Mouse (Mus musculus): Measurements from ENCODE around the gene Rasal2.

Rasal2 gene

DNA sequence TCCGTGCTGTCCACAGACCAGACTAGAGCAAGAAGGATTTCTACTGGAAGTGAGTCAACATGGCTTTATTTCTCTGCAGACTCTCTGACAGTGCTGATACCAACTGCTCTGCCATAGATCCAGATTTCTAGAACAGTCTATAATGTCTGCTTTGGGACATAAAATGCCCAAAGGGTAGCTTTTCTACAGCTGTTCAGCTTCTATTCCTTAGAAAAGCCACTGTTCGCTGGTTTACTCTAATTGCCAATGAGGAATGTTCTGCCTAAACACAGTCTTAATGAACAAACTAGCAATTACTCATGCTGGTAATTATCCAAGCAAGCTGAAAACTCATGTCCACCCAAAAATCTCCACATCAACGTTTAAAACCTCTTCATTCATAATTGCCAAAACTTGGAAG is 77.6 kb downstream of the Rasal2 start:
- no peak for DNase-seq (ENCODE audit: low read depth)

DNA sequence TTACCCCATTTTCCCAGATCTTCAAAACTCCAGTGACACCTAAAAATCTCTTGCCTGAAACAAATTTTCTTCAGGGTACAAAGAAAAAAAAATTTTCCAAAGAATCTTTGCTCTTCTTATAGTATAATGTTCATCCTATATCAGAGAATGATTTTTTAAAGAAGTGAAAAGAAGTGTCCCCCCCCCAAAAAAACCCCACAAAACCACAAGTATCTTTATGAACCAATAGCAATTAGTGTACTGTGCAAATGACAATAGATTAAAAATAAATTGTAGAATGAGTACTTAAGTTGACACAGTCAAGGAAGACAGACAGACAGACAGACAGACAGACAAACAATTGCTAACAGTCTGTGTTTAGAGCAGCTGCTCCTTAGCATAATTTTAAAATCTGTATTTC is 84.3 kb downstream of the Rasal2 start:
- no peak for DNase-seq (ENCODE audit: low read depth)

DNA sequence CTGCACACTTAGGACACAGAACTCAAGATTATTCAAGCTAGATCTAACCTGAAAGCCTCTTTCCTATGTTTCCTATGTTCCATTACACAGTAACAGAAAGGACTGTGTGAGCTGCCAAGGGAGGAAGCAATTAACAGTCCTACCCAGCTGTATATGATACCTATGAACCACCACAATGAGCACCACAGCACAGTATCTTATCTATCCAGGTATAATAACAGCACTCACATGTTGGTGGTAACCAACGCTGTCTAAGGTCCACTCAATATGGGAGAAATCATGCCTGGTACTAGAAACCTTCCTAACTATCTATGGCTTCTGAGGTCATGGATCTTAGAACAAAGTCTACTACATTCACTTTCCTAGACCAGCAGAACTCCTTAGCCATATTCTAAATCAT is 89.3 kb downstream of the Rasal2 start:
- no peak for DNase-seq (ENCODE audit: low read depth)

DNA sequence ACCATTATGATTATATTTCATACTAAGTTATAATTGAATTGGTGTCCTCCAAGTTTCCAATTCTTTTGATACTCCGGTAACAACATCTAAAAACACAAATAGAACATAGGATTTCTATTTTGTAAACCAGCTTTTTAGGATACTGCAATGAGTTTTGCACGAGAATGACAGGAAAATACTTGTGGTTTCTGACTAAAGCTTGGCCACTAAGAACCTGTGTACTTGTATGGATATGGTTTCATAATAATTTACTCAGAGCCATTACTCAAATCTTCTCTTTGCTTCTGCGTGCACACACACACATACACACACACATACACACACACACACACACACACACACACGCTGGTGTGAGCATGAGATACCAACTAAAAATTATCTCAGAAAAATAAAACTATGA is 93.5 kb downstream of the Rasal2 start:
- peak; percentile 57 for DNase-seq (ENCODE audit: low read depth)

DNA sequence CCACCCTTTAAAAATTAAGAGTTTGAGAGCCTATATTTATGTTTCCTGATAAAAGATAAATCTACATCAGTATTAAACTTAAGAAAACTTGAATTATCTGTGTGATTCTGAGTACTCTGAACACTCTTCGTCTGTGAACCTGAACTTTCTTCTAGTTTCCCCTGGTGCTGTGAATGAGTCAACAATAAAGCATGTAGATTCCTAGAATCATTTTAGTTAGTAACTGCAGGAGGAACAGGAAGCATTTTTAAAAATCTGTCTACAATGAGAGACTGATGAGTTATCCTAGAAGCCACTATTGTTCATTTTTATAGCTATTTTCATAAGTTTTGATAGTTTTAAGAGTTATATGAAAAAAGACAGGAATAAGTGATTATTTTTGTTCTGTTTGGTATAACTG is 111.1 kb downstream of the Rasal2 start:
- peak; percentile 38 for DNase-seq (ENCODE audit: low read depth)

DNA sequence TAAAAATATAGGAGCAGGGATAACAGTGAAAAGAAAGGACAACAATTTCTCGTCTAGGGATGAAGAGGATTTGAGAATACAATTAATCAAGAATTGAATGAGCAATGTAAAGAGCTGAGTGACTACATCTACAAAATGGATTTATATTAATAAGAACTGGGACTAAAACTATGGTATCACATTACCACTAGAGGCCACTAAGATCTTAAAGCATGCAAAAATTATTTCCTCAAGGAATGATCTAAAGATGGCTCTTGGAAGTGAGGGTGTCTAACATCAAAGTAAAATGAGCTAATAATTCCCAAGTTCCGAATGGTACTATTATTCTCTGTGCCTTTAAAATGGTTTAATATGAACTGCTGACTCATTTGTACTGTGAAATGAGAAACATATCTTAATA is 112.8 kb downstream of the Rasal2 start:
- DNase-seq (ENCODE audit: low read depth): peak; percentile 17

DNA sequence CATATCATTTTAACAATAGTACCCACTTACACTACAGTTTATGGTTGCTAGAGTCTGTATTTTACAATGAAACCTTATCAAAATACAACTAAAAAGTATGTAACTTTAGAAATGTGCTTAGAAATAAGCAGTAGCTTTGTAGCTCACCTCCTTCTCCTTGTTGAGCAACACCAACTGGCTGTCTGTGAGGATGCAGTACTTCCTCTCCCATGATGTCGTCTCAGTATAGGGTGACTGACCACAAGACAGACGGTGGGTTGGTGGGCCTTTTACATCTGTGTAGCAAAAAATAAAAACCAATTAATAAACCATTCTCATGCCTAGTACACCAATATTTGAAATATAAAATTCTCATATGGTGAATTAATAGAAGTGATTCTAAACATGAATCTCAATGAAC is 113.4 kb downstream of the Rasal2 start:
- DNase-seq (ENCODE audit: low read depth): no peak

DNA sequence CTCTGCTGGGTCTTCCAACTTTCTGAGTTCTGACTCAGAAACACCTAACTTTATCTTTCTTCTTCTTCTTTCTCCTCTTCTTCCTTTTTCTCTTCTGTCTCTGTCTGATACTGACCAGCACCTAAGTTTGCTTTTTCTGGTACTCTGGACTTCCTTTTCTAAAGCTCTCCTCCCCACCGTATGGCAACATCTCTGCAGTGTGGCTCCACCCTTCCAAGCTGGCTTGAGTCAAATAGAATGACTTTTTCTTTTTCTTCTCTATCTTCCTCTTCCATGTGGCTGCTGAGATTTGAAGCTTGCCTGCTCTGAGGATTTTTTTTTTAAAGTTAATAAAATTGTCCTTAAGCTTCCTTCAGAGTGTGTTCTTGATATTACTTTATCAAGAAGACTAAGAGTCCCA is 115.3 kb downstream of the Rasal2 start:
- no peak for DNase-seq (ENCODE audit: low read depth)

DNA sequence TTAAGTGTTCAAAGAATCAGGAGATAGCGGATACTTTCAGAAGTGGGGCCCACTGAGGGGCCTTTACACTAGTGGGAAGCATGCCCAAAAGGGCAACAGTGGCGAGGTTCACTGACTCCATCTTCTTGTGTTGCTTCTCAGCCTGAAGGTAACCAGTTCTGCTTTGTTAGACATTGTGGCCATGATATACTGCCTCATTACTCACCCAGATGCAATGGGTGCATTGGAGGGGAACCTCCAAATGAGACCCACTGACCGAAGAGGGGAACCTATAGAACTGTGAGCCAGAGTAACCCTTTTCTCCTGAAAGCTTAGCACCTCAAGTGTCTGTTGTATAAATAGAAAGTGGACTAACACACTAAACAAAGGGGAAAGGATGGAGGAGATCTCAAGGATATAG is 116.5 kb downstream of the Rasal2 start:
- DNase-seq (ENCODE audit: low read depth): no peak

DNA sequence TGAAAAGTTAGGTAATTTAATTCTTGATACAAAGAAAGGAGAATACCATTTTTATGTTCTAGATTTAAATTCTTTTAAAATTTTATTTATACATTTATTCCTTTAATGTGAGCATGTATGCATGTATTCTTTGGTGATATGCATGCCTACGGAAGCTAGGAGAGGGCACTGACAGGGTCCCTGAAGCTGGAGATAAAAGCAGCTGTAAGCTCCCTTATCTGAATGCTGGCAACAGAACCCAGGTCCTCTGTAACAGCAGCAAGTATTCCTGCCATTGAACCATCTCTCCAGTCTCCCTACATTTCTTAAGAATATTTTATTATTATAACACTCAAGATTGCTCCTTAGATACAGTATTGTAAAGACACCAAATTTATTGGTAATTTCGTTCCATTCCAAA is 122.2 kb downstream of the Rasal2 start:
- no peak for DNase-seq (ENCODE audit: low read depth)

DNA sequence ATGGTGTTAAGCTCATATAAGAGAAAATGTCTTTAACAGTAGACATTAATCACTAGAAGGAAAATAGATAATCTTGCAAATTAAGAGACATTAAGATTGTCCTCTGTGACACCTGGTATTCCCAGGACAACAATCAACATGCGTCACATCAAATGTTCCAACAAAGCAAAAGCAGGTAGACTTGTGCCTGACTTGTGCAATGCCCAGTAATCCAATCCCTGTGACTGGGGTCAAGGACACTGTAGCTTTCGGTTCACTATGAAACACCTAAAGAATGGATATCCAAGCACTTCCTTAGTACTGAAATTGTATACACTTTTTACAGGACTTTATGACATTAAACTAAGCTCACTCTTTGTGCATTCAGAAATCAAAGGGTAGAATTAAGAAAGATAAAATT is 123.1 kb downstream of the Rasal2 start:
- no peak for DNase-seq (ENCODE audit: low read depth)

DNA sequence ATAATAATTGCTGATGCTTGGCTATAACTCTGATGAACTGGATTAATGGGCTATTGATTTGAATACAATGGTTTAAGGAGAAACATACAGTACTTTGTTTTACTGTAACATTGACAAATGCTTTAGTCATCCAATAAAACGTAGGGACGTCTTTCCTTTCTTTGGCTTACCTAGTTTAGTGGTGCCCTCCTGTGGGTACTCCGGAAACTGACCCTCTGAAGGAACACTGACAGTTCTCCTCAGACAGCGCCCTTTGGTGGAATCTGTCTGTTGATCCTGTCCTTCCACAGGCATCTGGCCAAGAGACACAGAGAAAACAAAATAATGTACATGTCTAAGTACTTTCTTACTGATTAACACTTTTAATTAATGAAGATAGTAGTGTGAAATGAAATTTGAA is 125.8 kb downstream of the Rasal2 start:
- peak; percentile 73 for DNase-seq (ENCODE audit: low read depth)

DNA sequence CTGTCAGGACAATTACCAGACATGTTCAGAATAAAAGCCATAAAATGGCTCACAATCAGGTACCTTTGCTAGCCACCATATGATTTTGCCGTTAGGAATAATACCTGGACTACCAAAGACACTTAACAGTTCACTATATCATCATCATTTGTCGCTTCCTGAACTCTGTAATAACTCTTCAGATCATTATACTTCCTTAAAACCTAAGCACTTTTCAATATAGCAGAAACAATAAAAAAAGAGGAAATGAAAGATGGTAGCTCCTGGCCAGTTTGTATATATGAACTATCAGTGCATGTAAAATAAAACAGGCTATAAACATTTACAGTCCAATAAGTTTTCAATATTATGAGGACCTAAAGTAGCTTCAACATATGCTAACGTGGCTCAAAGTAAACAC is 127.0 kb downstream of the Rasal2 start:
- DNase-seq (ENCODE audit: low read depth): no peak

DNA sequence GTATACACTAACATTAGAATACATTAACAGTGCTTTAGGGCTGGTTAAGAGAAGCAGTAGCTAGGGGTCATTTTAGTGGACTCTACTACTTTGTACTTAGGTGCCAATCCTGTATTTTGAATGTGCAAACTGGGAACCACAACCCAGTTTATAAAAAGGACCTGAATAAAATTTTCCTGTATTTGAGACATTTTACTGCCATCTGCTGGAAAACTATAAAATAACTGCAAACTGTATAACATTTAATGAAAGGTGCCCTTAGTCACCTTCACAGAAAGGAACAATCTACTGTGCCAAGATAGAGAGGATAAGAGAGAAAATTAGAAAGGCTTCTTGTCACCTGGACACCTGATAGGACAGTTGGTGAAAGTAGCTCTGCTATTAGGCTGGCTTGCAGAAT is 131.6 kb downstream of the Rasal2 start:
- peak; percentile 62 for DNase-seq (ENCODE audit: low read depth)

DNA sequence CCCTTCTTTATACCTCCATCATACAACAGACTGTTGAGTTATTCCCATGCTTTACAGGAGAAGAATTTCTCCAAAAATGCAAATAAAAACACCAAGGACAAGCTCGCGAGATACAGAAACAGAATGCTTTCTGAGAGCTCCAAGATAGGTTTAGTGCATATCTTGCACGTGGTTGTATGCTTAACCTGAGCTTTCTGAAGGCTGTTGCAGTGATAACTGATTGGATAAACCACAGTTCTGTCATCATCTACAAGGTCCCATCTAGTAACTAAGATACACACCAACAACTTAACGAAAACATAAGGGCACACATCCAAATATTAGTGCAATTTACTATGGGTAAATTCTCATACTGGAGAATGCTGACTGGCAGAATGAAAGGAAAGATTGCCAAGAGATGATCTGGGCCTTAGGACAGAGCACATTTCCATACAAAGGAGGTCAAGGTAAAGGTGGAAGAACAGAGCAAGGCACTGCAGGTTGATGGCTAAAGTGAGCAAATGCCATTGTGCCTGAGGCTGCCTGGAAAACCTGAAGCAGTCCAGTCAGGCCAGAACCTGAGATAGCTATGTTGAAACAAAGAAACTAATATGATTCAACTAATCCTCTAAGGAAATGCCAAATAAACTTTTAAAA is 136.6 kb downstream of the Rasal2 start:
- no peak for DNase-seq (ENCODE audit: low read depth)

DNA sequence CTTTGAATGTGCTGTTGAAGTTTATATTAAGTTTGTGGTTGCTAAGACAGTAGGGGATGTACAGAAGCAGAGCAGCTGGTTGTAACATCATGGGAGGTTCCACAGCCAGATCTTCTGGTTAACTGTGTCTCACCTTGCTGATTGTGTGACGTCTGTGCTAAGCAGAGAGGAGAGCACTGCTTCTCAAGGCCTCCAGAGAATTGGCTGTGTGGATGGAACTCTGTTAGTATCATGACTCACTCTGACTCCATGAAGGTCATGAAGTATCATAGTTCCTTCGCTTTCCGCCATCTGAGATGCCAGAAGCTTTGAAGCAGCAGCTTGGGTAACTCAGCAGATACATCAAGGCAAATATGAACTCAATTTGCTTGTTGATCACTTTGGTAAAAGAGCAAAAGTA is 144.5 kb downstream of the Rasal2 start:
- peak; percentile 17 for DNase-seq (ENCODE audit: low read depth)

DNA sequence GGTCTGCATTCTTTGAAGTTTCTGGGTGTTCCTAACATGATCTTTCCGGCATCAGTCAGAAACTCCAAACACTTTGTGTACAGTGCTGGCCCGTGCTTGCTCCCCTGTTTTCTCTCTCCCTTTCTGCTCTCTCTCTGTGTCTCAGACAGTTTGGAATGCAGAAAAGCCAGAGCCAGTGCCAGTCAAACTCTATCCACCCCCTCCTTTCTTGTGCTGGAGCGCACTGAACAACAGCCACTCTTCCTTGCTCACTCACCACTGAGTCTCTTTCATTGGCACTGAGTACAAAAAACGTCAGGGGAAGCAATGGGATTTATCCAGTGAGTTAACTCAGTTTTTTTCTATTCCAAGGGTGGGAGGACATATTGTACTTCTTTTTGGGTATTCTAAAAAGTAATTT is 155.8 kb downstream of the Rasal2 start:
- peak; percentile 85 for DNase-seq (ENCODE audit: low read depth)

DNA sequence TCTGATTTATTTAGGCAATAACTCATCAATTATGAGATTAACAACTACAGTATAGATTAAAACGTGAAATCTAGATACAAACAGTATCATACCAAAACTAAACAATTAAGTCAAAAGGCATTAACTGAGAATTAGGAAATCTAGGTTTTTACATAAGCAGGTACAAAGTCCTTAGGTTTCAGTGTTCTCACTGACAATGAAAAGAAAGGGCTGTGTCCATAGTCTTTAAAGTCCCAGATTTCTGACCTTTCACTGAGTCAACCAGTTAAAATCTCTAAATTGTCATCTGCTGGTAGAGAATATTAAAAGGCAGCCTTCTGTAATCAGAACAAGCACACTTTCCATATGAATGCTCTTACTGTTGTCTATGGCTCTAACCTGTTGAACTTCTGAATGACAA is 156.6 kb downstream of the Rasal2 start:
- no peak for DNase-seq (ENCODE audit: low read depth)

DNA sequence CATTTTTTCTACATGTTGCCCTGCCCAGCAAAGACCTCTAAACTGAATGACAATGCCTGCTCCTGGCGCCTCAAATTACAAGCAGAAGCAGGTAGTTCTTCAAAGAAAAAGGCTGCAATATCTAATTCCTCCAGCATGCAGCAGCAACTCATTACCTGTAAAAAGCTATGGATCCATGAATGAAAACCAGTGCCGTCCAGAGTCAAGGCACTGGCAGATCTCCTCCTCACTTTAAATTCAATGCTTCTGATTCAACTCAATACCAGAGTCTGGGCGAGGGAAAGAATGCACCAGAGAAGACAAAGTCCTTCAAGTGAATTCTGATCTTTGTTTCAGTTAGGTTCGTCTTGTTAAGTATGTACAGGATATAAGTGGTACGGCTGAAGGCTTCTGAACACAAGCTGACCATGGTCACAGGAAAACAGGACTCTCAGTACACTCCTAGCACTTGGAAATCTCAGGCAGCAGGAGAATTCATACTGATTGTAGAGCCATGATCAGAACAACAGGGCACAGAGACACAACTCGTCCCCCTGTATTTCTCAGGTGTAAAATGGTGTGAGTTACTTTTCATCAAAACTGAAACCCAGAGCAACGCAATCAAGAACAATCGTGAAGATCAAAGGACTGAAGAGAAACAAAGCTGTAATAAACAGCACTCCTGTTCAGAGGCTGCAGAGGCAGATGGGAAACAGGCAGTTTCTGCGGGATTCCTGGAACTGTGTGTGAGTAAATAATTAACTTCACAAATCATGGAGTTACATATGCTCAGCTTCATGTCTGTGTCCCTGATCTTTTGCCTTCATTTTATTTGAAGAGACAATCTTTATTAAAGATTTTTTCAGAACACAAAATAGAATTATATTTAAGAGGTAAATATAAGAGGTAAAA is 158.6 kb downstream of the Rasal2 start:
- DNase-seq (ENCODE audit: low read depth): no peak

DNA sequence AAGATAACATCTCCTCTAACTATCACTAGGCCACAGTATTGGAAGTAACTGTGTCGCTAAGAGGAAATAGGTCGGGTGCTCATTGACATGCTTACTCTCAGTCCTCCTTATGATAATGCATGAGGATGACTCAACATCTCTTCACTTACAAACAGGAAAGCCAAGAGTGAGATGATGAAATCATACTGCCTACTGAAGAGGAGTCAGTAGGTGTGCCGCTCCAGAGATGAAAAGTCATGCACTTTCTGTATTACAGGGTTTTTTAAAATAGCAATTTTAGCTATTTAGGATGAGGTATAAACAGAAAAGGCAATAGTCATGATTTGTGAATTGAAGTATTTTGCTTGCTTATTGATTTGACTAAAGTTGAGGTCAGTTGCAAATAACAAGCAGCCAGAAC is 164.3 kb downstream of the Rasal2 start:
- DNase-seq (ENCODE audit: low read depth): no peak

DNA sequence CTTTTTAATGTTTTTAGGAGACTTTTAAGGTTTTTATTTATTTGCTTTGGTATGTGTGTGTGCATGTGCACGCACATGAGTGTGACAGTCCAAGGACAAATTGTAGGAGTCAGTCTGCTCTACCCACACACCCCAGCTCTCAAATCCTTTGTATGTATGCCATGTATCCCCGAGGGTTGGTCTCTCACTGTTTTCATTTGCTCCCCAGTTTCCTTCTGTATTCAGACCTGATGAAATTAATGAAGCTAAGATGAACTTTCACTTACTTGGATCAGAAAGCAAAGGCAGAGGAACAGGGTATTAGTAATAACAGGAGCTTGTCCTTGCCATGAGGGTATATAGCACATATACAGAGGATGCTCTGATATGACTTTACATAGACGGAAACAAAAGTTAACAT is 165.1 kb downstream of the Rasal2 start:
- DNase-seq (ENCODE audit: low read depth): no peak

DNA sequence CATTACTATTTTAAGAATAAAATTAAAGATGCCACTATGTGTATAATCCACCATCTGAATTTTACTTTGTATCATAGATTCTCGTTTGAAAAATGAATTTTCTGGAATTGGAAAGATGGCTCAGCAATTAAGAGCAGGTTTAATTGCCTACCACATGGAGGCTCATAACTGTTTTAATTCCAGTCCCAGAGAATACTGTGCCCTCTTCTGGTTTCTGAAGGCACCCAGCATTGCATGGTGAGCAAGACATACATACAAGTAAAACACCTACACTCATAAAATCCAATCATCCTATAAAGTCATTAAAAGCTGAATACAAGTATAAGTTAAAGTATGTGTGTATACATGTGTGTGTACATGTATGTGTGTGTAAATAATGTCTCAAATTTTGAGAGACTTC is 165.6 kb downstream of the Rasal2 start:
- DNase-seq (ENCODE audit: low read depth): no peak

DNA sequence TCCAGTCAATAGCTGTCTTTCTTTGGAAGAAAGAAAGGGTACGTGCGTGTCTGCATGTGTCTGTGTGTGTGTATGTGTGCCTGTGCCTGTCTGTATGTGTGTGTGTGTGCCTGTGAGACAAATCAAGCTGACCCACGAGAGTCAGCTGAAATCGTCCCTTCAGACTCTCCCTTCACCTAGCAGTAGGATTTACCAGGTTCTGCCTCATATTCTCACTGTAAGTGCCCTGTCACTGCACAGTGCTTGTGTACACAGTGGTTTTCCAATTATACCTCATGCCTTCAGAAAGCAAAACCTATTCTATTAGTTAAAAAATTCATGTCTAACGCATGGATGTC is 168.0 kb downstream of the Rasal2 start:
- DNase-seq (ENCODE audit: low read depth): no peak
